Mouse (Mus musculus): ENCODE measurements around the gene Rpgrip1l.

GRCm38 (mm10) chr8:91188152-91188551 is 124.9 kb downstream of the Rpgrip1l start:
- no peak for TF ChIP-seq GATA1 (IDR thresholded peaks at IDR 0.05; ENCODE audit: low read length)
- TF ChIP-seq TAL1 (IDR thresholded peaks at IDR 0.05; ENCODE audit: low read length): no peak
